Mouse (Mus musculus) spleen, adult 18-20 months (tissue): ENCODE results near the gene Nol12.

Source experiments
- DNase-seq, 2 experiments: peaks; one replicate each; pipeline ENCODE4 v3.0.0; 2022; ENCODE audit warnings: mixed read lengths in 2 of 2

Nol12 gene

GRCm38 (mm10) chr15:78916052-78916826 is 18.5 kb upstream of the Nol12 start:
- no peak for DNase-seq

- DNase-seq, result no peak
Observed at GRCm38 (mm10) chr15:78918126-78918525, 16.6 kb upstream of the Nol12 start.

- DNase-seq, result no peak
Observed at GRCm38 (mm10) chr15:78919914-78920313, 14.8 kb upstream of the Nol12 start.

GRCm38 (mm10) chr15:78922700-78923099 is 12.0 kb upstream of the Nol12 start:
- DNase-seq, result no peak

- peak in 1 of 2 experiments; percentile 46 for DNase-seq
Observed at GRCm38 (mm10) chr15:78923585-78923984, 11.1 kb upstream of the Nol12 start.

DNA sequence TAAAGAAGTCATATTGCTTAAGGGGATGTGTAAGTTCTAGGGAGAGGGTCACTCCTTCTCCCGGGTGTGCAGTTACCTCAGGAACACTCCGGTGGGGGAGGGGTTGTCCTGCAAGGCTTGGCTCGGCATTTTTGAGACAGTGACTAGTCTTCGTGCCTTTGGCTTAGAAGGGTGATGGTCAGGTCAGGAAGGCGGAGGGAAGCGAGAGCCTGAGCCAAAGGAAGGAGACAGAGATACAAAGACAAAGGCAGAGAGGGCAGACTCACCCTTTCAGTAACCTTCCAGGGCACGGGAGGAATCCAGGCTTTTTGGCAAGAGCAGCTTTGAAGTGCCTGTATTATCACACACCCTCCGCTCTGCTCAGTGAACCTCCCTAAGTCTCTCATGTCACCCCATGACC is 9.6 kb upstream of the Nol12 start:
- DNase-seq, result no peak

- peak; percentile 52 to 54 for DNase-seq
Observed at GRCm38 (mm10) chr15:78926021-78926919, 8.5 kb upstream of the Nol12 start, which contains the start of gene Lgals1. Gene Lgals1, plus strand, starts transcription at chr15:78926725.

DNA sequence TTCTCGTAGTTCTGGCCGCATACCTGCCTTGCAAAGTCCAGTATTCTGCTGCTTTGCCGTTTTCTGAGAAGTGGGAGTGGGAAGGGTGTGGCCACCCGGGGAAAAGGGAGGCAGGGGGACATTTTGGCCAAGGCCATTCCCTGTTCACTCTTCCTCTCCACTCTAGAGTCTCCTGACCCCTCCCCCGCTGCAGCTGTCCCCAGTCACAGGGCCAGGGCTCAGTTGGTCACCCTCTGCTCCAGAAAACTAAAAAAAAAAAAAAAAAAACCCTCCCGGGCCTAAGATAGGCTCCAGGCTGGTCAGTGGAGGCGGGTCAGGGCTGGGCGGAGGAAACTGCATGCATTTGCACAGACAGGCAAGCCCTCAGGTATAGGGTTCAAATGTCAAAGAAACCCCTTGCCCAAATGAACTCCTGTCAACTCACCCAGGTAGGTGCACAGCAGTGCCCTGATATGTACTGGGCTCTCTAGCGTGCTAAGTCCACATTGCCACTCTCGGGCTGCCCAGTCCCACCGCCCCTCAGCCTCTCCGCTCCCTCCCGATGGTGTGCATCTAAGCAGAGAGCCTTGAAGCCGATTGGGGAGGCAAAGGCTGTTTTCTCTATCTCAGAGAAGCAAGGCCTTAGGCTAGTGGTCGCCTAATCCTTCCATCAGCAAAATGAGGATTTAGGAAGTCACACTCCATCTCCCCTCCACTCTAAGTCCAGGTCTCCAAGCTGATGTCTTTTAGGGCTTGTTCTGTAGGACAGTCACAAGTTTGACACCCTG is 7.5 kb upstream of the Nol12 start:
- DNase-seq, result no peak

GRCm38 (mm10) chr15:78927788-78928457 is 6.8 kb upstream of the Nol12 start:
- peak; percentile 72 to 79 for DNase-seq

DNA sequence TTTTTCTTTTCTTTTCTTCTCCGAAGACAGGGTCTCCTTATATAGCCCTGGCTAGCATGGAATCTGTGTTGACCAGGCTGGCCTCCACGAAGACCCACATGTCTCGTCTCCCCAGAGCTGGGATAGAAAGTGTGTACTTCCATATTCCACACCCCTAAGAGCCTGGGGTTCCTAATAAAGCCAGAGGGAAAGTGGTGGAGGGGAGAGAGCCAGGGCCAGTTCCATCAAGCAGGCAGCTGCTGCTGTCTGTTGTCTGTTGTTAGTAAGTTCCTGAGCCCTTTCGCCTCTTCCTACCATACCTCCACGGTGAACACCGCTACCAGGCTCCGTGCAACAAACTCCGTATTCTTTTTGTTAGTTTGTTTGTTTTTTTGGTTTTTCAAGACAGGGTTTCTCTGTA is 6.2 kb upstream of the Nol12 start:
- no peak for DNase-seq

DNA sequence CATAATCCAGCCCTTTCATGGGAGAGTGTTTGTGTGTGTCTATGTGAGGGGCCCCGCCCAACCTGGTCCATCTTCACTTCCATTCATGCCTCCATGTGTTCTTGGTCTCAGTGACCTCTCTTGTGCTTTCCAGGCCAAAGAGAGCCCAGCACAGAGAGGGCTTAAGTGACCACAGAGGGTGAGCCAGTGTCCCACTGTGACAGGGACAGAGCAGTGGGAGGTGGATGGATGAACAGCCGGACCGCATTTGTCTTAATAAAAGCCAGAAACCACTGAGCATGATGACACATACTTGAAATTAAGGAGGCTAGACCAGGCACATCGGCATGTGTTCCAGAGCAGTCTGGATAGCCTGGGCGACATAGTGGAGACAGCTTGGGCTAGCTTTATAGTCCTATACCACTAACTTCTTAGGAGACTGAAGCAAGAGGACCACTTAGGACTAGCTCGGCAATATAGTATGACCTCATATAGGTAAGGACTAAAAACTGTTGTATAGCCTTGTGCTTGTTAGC is 4.5 kb upstream of the Nol12 start:
- DNase-seq, result no peak

DNA sequence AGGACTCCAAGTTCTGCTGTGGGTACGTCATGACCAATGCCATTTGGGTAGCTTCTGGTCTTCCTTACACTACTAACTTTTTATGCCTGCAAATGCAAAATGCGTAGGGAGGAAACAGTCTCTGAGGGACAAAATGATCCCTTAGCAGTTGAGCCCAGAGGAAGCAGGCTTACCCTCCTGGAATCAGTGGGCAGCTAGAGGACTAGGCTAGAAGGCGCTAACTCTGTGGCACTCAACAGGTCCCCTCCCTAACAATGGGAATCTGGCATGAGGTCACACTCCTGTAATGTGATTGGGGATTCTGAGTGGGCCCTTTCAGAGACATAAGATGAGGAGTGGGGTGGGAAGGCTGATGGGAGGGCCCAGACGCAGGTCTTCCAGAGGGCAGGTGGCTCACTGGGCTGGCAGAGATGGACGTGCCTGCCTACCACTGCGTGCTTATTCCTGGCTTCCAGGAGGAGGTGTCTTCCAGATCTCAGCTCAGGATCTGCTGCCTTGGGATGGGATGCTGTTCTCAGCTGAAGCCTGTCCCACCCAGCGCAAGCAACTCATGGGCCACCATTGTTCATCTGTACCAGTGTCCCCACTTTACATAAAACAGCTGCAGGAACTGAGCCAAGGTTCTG is 3.8 kb upstream of the Nol12 start:
- no peak for DNase-seq

DNA sequence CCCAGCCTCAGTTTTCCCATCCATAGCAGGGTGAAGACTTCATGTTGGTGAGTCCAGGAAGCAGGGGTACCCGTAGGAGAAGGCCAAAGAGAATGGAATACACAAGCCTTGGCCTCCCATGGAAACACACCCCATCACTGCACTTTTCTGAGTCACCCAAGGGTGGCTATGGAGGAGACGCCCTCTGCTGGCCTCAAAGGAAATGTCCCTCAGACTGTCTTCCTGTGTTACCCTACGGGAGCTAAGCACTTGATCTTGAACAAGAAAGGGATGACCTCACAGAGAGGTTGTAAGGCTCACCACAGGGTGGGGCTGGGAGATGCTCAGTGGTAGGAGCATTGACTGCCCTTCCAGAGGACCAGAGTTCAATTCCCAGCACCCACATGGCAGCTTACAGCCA is 3.2 kb upstream of the Nol12 start:
- peak; percentile 41 to 59 for DNase-seq

GRCm38 (mm10) chr15:78936403-78936802 is 1.7 kb downstream of the Nol12 start:
- no peak for DNase-seq

DNA sequence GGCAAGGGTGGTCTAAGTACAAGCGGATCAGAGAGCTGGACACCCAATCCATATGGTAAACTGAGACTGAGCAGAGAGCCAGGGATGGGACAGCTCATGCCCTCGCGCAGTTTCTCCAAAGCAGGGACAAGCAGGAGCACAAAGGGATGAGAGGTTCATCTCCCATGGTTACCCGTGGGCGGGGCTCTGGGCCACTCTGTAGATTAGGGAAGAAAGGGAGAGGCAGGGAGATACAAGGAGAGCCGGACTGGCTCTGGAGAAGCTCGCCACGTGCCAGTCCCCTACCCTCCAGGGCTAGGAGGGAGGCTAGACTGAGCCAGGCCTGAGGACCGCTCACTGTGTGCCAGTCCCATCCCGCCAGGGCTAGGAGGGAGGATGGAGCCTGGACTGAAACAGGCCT is 2.6 kb downstream of the Nol12 start:
- no peak for DNase-seq

DNA sequence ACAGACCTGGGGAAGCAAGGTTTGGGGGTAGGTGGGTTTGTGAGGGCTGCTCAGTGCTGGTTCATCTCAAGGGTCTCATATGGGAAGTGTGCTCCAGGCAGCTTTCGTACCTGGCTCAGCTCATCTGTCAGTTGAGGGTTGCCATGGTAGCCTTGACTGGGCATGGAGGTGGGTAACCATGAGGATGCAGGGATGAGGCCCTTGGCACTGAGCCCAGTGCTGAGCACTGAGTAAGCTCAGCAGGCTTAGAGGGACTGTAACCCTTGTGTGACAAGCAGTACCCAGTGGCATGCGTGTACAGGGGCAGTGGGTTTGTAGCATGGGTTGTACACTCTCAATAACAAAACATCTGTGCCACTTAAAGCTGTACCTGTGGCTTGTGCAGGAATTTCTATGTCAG is 3.2 kb downstream of the Nol12 start:
- DNase-seq, result no peak

DNA sequence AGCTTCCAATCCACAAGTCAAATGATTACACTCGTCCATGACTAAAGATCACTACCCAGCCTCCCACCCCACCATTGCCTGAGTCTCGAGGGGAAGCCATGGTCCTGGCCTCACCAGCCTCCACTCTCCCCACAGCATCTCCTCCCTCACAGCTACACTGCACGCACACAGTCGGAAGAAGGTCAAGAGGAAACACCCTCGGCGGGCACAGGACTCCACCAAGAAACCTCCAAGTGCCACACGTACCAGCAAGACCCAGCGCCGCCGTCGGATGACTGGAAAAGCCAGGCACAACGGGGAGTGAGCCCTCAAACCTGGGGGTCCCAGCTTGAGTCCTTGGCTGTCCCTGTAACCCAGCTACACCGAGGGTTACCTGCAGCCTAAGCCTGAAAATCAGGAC is 5.6 kb downstream of the Nol12 start:
- DNase-seq, result no peak

DNA sequence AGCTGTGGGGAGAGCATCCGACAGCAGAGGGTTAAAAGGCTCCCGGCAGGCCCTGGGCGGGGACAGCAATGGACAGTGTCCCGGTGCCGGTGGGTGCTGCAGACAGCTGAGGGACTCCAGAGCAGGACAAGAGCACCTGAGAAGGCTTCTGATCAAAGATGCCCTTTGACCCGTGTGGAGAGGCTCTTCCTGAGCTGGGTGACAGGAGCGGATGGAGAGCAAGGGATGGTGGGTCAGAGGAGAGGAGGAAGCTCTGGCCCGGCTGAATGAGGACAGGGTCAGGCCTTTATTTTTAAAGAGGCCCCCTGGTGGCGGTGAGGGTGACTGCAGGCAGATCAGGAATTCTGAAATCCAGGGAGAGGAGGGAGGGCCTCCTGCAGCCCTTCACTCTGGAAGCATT is 7.9 kb downstream of the Nol12 start:
- peak; percentile 38 to 69 for DNase-seq

DNA sequence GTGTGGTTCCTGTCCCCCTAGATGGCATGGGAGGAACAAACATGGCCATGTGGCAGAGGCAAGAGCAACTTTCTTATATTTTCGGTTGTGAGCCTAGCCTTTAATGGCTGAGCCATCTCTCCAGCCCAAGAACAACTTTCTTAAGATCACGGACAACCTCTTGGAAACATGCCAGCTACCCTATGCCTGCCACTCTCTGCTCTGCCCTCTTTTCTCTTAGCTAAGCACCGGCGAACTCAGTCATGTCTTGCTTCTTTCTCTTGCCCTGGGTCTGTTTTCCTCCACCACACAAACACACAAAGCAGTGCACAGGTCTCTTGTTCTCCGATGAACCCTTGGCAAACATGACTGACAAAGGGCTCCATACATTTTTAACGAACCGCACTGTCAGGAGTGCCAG is 11.5 kb downstream of the Nol12 start:
- DNase-seq, result no peak

- peak; percentile 32 to 50 for DNase-seq
Observed at GRCm38 (mm10) chr15:78947657-78948056, 12.9 kb downstream of the Nol12 start, which contains the start of gene Triobp. Gene Triobp, plus strand, starts transcription at chr15:78947724.

- DNase-seq, result no peak
Observed at GRCm38 (mm10) chr15:78948152-78948725, 13.5 kb downstream of the Nol12 start.
